Mouse (Mus musculus): ENCODE results near the gene Dmtf1.

DNA sequence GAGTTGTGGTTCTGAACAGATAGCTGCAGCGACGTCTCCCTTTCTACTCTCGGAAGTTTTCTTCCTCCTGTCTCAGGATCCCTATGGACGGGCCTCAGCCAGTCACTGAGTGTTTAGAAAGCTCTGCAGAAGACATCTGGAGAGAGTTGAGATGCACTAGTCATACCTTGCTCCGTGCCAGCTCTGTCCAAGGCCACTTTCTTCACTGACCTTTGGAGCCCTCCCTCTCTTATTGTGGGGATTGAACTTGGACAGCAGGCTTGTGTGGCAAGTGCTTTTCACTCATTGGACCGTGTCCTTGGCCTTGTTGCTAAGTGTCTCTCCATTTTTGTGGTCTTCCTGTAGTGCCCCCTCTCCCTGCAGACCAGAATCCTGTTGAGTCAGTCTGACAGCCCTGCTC, 54.8 kb downstream of the Dmtf1 start:
- TF ChIP-seq POLR2A (IDR thresholded peaks at IDR 0.05; ENCODE audit: extremely low read depth, insufficient read depth, low read length) (no peak), CTCF (IDR thresholded peaks at IDR 0.05; ENCODE audit: extremely low read depth, insufficient read depth, low read length) (no peak)

Measured in cortical plate, adult 2 months (tissue).